Mouse (Mus musculus) Patski (cell line): ENCODE data around the gene Slc25a29. TPM values are rescaled to one million over a fixed set of nuclear protein-coding genes. Genes with fewer than 3 reads are reported as not detected.

Experiments
- ATAC-seq: fragments of 100-300 bp; one replicate; pipeline ENCODE4 v1.8.0; 2021
- CTCF ChIA-PET: fragments of 350-600 bp; sonication (Branson Sonifier 250); formaldehyde crosslinking; loops from one replicate; lab custom pipeline; 2022; ENCODE audit warnings: inconsistent platforms; lab: Charles Lee
- POLR2A ChIA-PET: fragments of 350-600 bp; sonication (Branson Sonifier 250); formaldehyde crosslinking; loops from one replicate; lab custom pipeline; 2022; ENCODE audit warnings: antibody characterized with exemption, inconsistent platforms; lab: Charles Lee
- DNase-seq: peaks from one replicate; pipeline ENCODE4 v3.0.0-alpha.2; 2011; ENCODE audit warnings: low read depth, low spot score
- H3K27me3 ChIP-seq: fragments of 371-371 bp; one replicate; pipeline ENCODE4 v1.5.1; 2021
- CTCF ChIP-seq: fragments of 100-300 bp; IDR thresholded peaks from one replicate; pipeline ENCODE4 v1.5.1; 2021
- in situ Hi-C: fragments of 300-500 bp; cut with MboI; formaldehyde crosslinking; loops from 3 replicates; pipeline ENCODE4 v1.11.1; 2018; ENCODE audit warnings: low pct_unique_long_range_greater_than_20kb, mixed read lengths
- polyA plus RNA-seq: library from polyadenylated mRNA; unstranded; gene quantifications from one replicate; pipeline ENCODE4 v1.2.3, GENCODE M21; 2021

Gene Slc25a29
- polyA plus RNA-seq, 1 experiment from 2014 or later, result 11.8 TPM

GRCm38 (mm10) chr12:108825561-108826224 lies 10.0 kb downstream of the Slc25a29 start:
- no peak for ATAC-seq
- ChIA-PET CTCF (no interaction called here), POLR2A (no interaction called here)
- TF ChIP-seq CTCF, result no peak
- H3K27me3 ChIP-seq, result no peaks in the 10 kb centered on the region
- in situ Hi-C loops, result no loop called here
- no peak for DNase-seq

GRCm38 (mm10) chr12:108824225-108824874 lies 11.3 kb downstream of the Slc25a29 start:
- H3K27me3 ChIP-seq, result no peaks in the 10 kb centered on the region
- ATAC-seq (no peak), DNase-seq (no peak)
- ChIA-PET POLR2A (no interaction called here), CTCF (no interaction called here)
- in situ Hi-C loops, result no loop called here
- TF ChIP-seq CTCF, result no peak

- no peak for ATAC-seq
- POLR2A ChIA-PET, result no interaction called here
- in situ Hi-C loops, result no loop called here
- no peak for DNase-seq
- H3K27me3 ChIP-seq, result no peaks in the 10 kb centered on the region
- CTCF ChIA-PET, result no interaction called here
- no peak for TF ChIP-seq CTCF
These were observed 12.6 kb downstream of the Slc25a29 start for GRCm38 (mm10) chr12:108823036-108823435.

GRCm38 (mm10) chr12:108820461-108820860 lies 15.2 kb downstream of the Slc25a29 start:
- POLR2A ChIA-PET, result interaction anchor here (1.0 kb wide), 1 partner anchor 10 kb away, joined by 3 read pairs; no protein-coding TSS in a partner anchor
- no peak for ATAC-seq
- in situ Hi-C loops, result no loop called here
- no peak for TF ChIP-seq CTCF
- H3K27me3 ChIP-seq, result no peaks in the 10 kb centered on the region
- CTCF ChIA-PET, result interaction anchor here (2.6 kb wide), 1 partner anchor 10 kb away, joined by 7 read pairs; no protein-coding TSS in a partner anchor
- no peak for DNase-seq

- POLR2A ChIA-PET, result no interaction called here
- H3K27me3 ChIP-seq, result no peaks in the 10 kb centered on the region
- ATAC-seq (no peak), DNase-seq (no peak)
- CTCF ChIA-PET, result no interaction called here
- in situ Hi-C loops, result no loop called here
- TF ChIP-seq CTCF, result no peak
These were observed 19.1 kb downstream of the Slc25a29 start for GRCm38 (mm10) chr12:108816569-108816968.

- POLR2A ChIA-PET, result no interaction called here
- DNase-seq (no peak), ATAC-seq (no peak)
- CTCF ChIA-PET, result interaction anchor here (0.9 kb wide), 1 partner anchor 9 kb away, joined by 3 read pairs; no protein-coding TSS in a partner anchor
- in situ Hi-C loops, result no loop called here
- no peak for TF ChIP-seq CTCF
- no peaks in the 10 kb centered on the region for H3K27me3 ChIP-seq
These were observed 21.2 kb downstream of the Slc25a29 start for GRCm38 (mm10) chr12:108814470-108814869.

GRCm38 (mm10) chr12:108812463-108812862 lies 23.2 kb downstream of the Slc25a29 start:
- DNase-seq, result no peak
- CTCF ChIA-PET, result interaction anchor here (1.5 kb wide), 1 partner anchor 8 kb away, joined by 4 read pairs; no protein-coding TSS in a partner anchor
- POLR2A ChIA-PET, result interaction anchor here (0.7 to 0.9 kb wide), 3 partner anchors 17 to 407 kb away, joined by 3 read pairs; partner anchors contain the start of genes Wars and Wdr25
- in situ Hi-C loops, result no loop called here
- TF ChIP-seq CTCF, result no peak
- no peak for ATAC-seq
- no peaks in the 10 kb centered on the region for H3K27me3 ChIP-seq

GRCm38 (mm10) chr12:108811133-108811532 lies 24.6 kb downstream of the Slc25a29 start:
- ATAC-seq (peak; percentile 60), DNase-seq (no peak)
- ChIA-PET CTCF (interaction anchor here (1.4 kb wide), 1 partner anchor 59 kb away, joined by 3 read pairs; no protein-coding TSS in a partner anchor), POLR2A (interaction anchor here (0.6 kb wide), 1 partner anchor 148 kb away, joined by 3 read pairs; no protein-coding TSS in a partner anchor)
- in situ Hi-C loops, result no loop called here
- TF ChIP-seq CTCF, result peak; percentile 78
- H3K27me3 ChIP-seq, result no peaks in the 10 kb centered on the region

- H3K27me3 ChIP-seq, result no peaks in the 10 kb centered on the region
- POLR2A ChIA-PET, result no interaction called here
- DNase-seq, result no peak
- in situ Hi-C loops, result no loop called here
- no peak for ATAC-seq
- CTCF ChIA-PET, result interaction anchor here (1.4 kb wide), 1 partner anchor 60 kb away, joined by 3 read pairs; no protein-coding TSS in a partner anchor
- no peak for TF ChIP-seq CTCF
These were observed 25.4 kb downstream of the Slc25a29 start for GRCm38 (mm10) chr12:108810309-108810708.

GRCm38 (mm10) chr12:108809771-108810170 lies 25.9 kb downstream of the Slc25a29 start:
- DNase-seq (no peak), ATAC-seq (no peak)
- POLR2A ChIA-PET, result no interaction called here
- CTCF ChIA-PET, result no interaction called here
- no peak for TF ChIP-seq CTCF
- in situ Hi-C loops, result no loop called here
- H3K27me3 ChIP-seq, result no peaks in the 10 kb centered on the region

GRCm38 (mm10) chr12:108808465-108808864 lies 27.2 kb downstream of the Slc25a29 start:
- POLR2A ChIA-PET, result no interaction called here
- H3K27me3 ChIP-seq, result no peaks in the 10 kb centered on the region
- no peak for DNase-seq
- TF ChIP-seq CTCF, result no peak
- CTCF ChIA-PET, result interaction anchor here (0.8 to 1.3 kb wide), 3 partner anchors 9 to 416 kb away, joined by 3 read pairs; no protein-coding TSS in a partner anchor
- no peak for ATAC-seq
- in situ Hi-C loops, result no loop called here
